Mouse (Mus musculus): ENCODE data around the gene Cpsf4l. TPM values are rescaled to one million over a fixed set of nuclear protein-coding genes. Genes with fewer than 3 reads are reported as not detected.

Cpsf4l gene
- polyA plus RNA-seq, 1 experiment from 2014 or later: 0.25 TPM

- H3K27me3 ChIP-seq (replicated peaks; ENCODE audit: insufficient read depth, low read length): no peaks in the 10 kb centered on the region
- H3K36me3 ChIP-seq (ENCODE audit: insufficient read depth, low read length): no peaks in the 10 kb centered on the region
- peak overlapping the region; percentile 100 for H3K27ac ChIP-seq (ENCODE audit: low read length)
- WGBS: 63% methylated on average over 11 of the region's 11 CpGs
- no peak for TF ChIP-seq EP300 (IDR thresholded peaks at IDR 0.05)
- no peak for TF ChIP-seq CTCF (IDR thresholded peaks at IDR 0.05)
- peak overlapping the region; percentile 94; the same call in 1 of the 2 replicates for H3K4me3 ChIP-seq (ENCODE audit: low read depth, low read length)
- H3K4me2 ChIP-seq (replicated peaks; ENCODE audit: low read depth, low read length): peak overlapping the region; percentile 78
- DNase-seq (ENCODE audit: low spot score): no peak
- H3K9me3 ChIP-seq (ENCODE audit: low read length): no peaks in the 10 kb centered on the region
- H3K4me1 ChIP-seq (ENCODE audit: insufficient read depth, low read depth, low read length): peaks cover 24% of the 10 kb centered on the region
- no peak for ATAC-seq
- H3K9ac ChIP-seq (replicated peaks; ENCODE audit: low read depth): peak overlapping the region; percentile 99
These were observed 38.0 kb upstream of the Cpsf4l start for GRCm38 (mm10) chr11:113747725-113748380.

DNA sequence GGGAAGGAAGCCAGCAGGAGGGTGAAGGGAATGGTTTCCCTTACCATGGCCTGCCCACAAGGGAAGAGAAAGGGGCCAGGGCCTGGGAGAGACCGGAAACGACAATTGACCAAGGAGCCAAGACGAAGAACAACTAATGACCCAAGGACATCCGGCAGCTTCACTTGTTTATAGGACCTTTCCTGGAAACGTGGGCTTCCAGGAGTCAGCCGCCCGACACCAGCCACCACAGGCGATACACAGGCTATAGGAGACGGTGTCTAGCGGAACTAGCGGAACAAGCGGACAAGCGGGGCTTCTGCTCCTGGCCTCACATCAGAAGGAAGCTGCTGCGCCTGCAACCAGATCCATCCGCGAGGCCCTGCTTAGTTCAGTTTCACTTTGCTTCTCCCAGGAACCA lies 37.2 kb upstream of the Cpsf4l start:
- Histone ChIP-seq H3K36me3 (ENCODE audit: insufficient read depth, low read length) (no peaks in the 10 kb centered on the region), H3K4me1 (ENCODE audit: insufficient read depth, low read depth, low read length) (peaks cover 21% of the 10 kb centered on the region), H3K27me3 (replicated peaks; ENCODE audit: insufficient read depth, low read length) (no peaks in the 10 kb centered on the region), H3K4me3 (ENCODE audit: low read depth, low read length) (peak overlapping the region; percentile 94; the same call in 1 of the 2 replicates), H3K9ac (replicated peaks; ENCODE audit: low read depth) (no peak overlapping the region), H3K27ac (ENCODE audit: low read length) (peak overlapping the region; percentile 100), H3K4me2 (replicated peaks; ENCODE audit: low read depth, low read length) (peak overlapping the region; percentile 78), H3K9me3 (ENCODE audit: low read length) (no peaks in the 10 kb centered on the region)
- DNase-seq (ENCODE audit: low spot score) (peak; percentile 89), ATAC-seq (peak; percentile 24)
- TF ChIP-seq EP300 (IDR thresholded peaks at IDR 0.05) (peak; percentile 98), CTCF (IDR thresholded peaks at IDR 0.05) (no peak)
- 30% methylated on average over 16 of the region's 16 CpGs for WGBS

DNA sequence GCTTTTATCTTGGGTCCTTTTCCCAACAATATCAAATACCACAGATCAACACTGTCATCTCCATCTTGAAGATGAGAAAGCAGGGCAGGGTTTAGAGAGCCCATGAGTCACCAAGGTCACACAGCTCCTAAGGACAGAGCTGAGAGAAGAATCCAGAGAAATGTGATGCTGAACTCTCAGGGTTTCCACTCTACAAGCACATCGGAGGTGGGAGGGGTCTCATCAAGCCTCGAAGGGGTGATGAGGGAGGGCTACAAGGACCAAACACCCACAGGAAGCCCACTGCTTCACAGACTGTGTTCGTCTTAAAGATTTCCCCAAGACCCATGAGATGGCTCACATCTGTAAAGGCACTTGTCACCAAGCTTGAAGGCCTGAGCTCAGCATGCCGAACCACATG lies 36.1 kb upstream of the Cpsf4l start:
- H3K27ac ChIP-seq (ENCODE audit: low read length): peak overlapping the region; percentile 27; the same call in 1 of the 2 replicates
- no peaks in the 10 kb centered on the region for H3K36me3 ChIP-seq (ENCODE audit: insufficient read depth, low read length)
- ATAC-seq (no peak), DNase-seq (ENCODE audit: low spot score) (no peak)
- H3K9ac ChIP-seq (replicated peaks; ENCODE audit: low read depth): no peak overlapping the region
- H3K4me2 ChIP-seq (replicated peaks; ENCODE audit: low read depth, low read length): no peak overlapping the region
- H3K9me3 ChIP-seq (ENCODE audit: low read length): no peaks in the 10 kb centered on the region
- TF ChIP-seq EP300 (IDR thresholded peaks at IDR 0.05) (no peak), CTCF (IDR thresholded peaks at IDR 0.05) (no peak)
- peaks cover 19% of the 10 kb centered on the region for H3K4me1 ChIP-seq (ENCODE audit: insufficient read depth, low read depth, low read length)
- no peaks in the 10 kb centered on the region for H3K27me3 ChIP-seq (replicated peaks; ENCODE audit: insufficient read depth, low read length)
- 47% methylated on average over 4 of the region's 4 CpGs for WGBS
- H3K4me3 ChIP-seq (ENCODE audit: low read depth, low read length): no peak overlapping the region

DNA sequence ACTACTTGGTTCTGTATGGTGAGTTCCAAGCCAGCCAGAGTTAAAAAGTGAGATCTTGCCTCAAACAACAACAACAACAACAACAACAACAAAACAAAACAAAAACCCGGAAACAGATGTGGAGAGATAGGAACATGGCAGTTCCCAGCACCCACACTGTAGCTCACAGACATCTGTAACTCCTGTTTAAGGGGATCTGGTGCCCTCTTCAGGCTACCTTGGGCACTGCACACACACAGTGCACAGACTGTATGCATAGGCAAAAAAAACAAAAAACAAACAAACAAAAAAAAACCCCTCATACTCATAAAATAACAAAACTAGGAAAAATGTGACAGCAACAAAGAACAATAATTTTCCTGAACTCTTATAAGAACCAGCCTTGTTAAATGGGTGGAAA lies 33.2 kb upstream of the Cpsf4l start:
- Histone ChIP-seq H3K4me2 (replicated peaks; ENCODE audit: low read depth, low read length) (no peak overlapping the region), H3K27ac (ENCODE audit: low read length) (no peak overlapping the region), H3K9ac (replicated peaks; ENCODE audit: low read depth) (no peak overlapping the region), H3K4me3 (ENCODE audit: low read depth, low read length) (no peak overlapping the region), H3K27me3 (replicated peaks; ENCODE audit: insufficient read depth, low read length) (no peaks in the 10 kb centered on the region), H3K4me1 (ENCODE audit: insufficient read depth, low read depth, low read length) (peaks cover 25% of the 10 kb centered on the region), H3K9me3 (ENCODE audit: low read length) (no peaks in the 10 kb centered on the region), H3K36me3 (ENCODE audit: insufficient read depth, low read length) (no peaks in the 10 kb centered on the region)
- TF ChIP-seq CTCF (IDR thresholded peaks at IDR 0.05) (peak; percentile 53), EP300 (IDR thresholded peaks at IDR 0.05) (no peak)
- 90% methylated on average over 1 of the region's 1 CpGs for WGBS
- peak; percentile 5 for DNase-seq (ENCODE audit: low spot score)
- ATAC-seq: no peak

- Histone ChIP-seq H3K4me1 (ENCODE audit: insufficient read depth, low read depth, low read length) (peaks cover 39% of the 10 kb centered on the region), H3K36me3 (ENCODE audit: insufficient read depth, low read length) (no peaks in the 10 kb centered on the region), H3K4me3 (ENCODE audit: low read depth, low read length) (no peak overlapping the region), H3K9ac (replicated peaks; ENCODE audit: low read depth) (no peak overlapping the region), H3K27ac (ENCODE audit: low read length) (peak overlapping the region; percentile 83), H3K27me3 (replicated peaks; ENCODE audit: insufficient read depth, low read length) (no peaks in the 10 kb centered on the region), H3K9me3 (ENCODE audit: low read length) (no peaks in the 10 kb centered on the region), H3K4me2 (replicated peaks; ENCODE audit: low read depth, low read length) (no peak overlapping the region)
- peak; percentile 70 for ATAC-seq
- TF ChIP-seq EP300 (IDR thresholded peaks at IDR 0.05): peak; percentile 97
- TF ChIP-seq CTCF (IDR thresholded peaks at IDR 0.05): no peak
- WGBS: 45% methylated on average over 7 of the region's 7 CpGs
- DNase-seq (ENCODE audit: low spot score): peak; percentile 71
These were observed 30.3 kb upstream of the Cpsf4l start for GRCm38 (mm10) chr11:113740100-113740499.

- Histone ChIP-seq H3K36me3 (ENCODE audit: insufficient read depth, low read length) (no peaks in the 10 kb centered on the region), H3K9me3 (ENCODE audit: low read length) (no peaks in the 10 kb centered on the region), H3K27ac (ENCODE audit: low read length) (peak overlapping the region; percentile 83), H3K27me3 (replicated peaks; ENCODE audit: insufficient read depth, low read length) (no peaks in the 10 kb centered on the region), H3K4me2 (replicated peaks; ENCODE audit: low read depth, low read length) (no peak overlapping the region), H3K4me1 (ENCODE audit: insufficient read depth, low read depth, low read length) (peaks cover 47% of the 10 kb centered on the region), H3K9ac (replicated peaks; ENCODE audit: low read depth) (no peak overlapping the region), H3K4me3 (ENCODE audit: low read depth, low read length) (no peak overlapping the region)
- DNase-seq (ENCODE audit: low spot score) (peak; percentile 84), ATAC-seq (peak; percentile 77)
- 37% methylated on average over 8 of the region's 8 CpGs for WGBS
- TF ChIP-seq EP300 (IDR thresholded peaks at IDR 0.05): peak; percentile 52; the same call in 1 of the 2 replicates
- no peak for TF ChIP-seq CTCF (IDR thresholded peaks at IDR 0.05)
These were observed 29.4 kb upstream of the Cpsf4l start for GRCm38 (mm10) chr11:113739213-113739612.
